Mouse (Mus musculus) embryonic fibroblast, embryonic 13.5 days (primary cell): ENCODE results near the gene Map3k14.

Experiments
- CTCF ChIP-seq: IDR thresholded peaks from 2 replicates; pipeline ENCODE4 v1.5.1; 2011; ENCODE audit warnings: mild to moderate bottlenecking, control low read depth, low read length, moderate library complexity, borderline replicate concordance; ENCODE audit not compliant: insufficient read depth
- POLR2A ChIP-seq: IDR thresholded peaks from 2 replicates; pipeline ENCODE4 v1.6.1; 2011; ENCODE audit warnings: low read depth, mild to moderate bottlenecking, control low read depth, low read length, moderate library complexity

- TF ChIP-seq CTCF = no peak
- no peak for TF ChIP-seq POLR2A
Measured at GRCm38 (mm10) chr11:103173041-103173770, 94.1 kb downstream of the Map3k14 start.
